8 mouse cellular contexts compared by ENCODE assay signal in the genomic region with DNA sequence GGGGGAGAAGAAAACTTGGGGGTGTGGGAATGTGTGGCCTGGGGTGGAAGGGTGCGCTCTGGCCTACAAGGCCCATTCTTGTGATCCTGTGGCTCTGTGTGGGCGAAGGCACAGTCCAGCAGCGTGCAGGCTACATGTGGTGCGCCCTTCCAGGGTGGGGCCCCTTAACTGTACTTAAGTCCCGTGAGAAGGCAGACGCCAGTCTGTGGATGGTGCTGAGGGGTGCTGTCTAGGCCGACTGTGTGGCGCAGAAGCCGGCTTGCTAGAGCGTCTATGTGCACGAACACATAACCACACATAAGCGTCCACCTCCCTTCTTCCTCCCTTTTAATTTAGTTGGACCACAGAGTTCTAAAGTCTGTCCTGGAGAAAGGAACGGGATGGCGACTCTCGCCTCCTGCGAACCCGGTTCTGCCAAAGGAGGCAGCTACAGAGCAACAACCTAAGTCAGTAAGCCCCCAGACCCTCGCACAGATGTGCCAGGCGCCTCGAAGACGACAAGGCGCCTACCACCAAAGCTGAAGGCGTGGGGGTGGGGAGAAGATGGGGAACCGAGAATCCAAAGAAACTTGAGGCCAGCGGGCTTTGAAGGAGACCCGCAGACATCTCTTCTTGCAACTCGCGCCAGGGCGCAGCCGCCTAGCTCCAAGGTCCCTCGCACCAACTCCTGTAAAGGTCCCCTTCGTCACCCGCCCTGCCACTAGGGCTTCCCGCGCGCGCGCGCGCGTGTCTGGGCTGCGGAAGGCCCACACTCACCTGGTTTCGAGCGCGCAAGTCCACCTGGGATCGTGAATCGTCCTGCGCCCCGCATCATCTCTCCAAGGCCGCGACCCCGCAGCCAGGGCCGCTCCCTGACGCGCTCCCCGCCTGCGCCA. TPM values are rescaled to one million over a fixed set of nuclear protein-coding genes. Genes with fewer than 3 reads are reported as not detected.
A peak's percentile ranks its signal among the peaks of the same experiment; 100 is the strongest.
DNase-seq lines count a peak whose midpoint lies in the region; ATAC-seq and TF ChIP-seq lines count a peak whose summit lies in the region.

No protein-coding gene starts in this region.

- H3K36me3 ChIP-seq in kidney, postnatal 0 days (ENCODE audit: insufficient read depth, low read length) = no peaks in the 10 kb centered on the region
- H3K36me3 ChIP-seq in forebrain, embryonic 10.5 days (replicated peaks) = no peaks in the 10 kb centered on the region
- no peaks in the 10 kb centered on the region for H3K36me3 ChIP-seq in limb, embryonic 13.5 days
- no peaks in the 10 kb centered on the region for H3K36me3 ChIP-seq in neural tube, embryonic 15.5 days

- 3% methylated on average over 57 of the region's 57 CpGs for WGBS in kidney, postnatal 0 days
- under 1% methylated on average over 57 of the region's 57 CpGs for WGBS in forebrain, embryonic 10.5 days
- 1% methylated on average over 57 of the region's 57 CpGs for WGBS in limb, embryonic 13.5 days
- WGBS in neural tube, embryonic 15.5 days = under 1% methylated on average over 57 of the region's 57 CpGs

- peak overlapping the region; percentile 59 for H3K4me3 ChIP-seq in kidney, postnatal 0 days (replicated peaks; ENCODE audit: low read depth, low read length)
- peak overlapping the region; percentile 58 for H3K4me3 ChIP-seq in forebrain, embryonic 10.5 days
- peak overlapping the region; percentile 56 for H3K4me3 ChIP-seq in limb, embryonic 13.5 days
- H3K4me3 ChIP-seq in neural tube, embryonic 15.5 days (replicated peaks) = peak overlapping the region; percentile 37

- no peaks in the 10 kb centered on the region for H3K9me3 ChIP-seq in kidney, postnatal 0 days (replicated peaks; ENCODE audit: low read length)
- H3K9me3 ChIP-seq in forebrain, embryonic 10.5 days = no peaks in the 10 kb centered on the region
- H3K9me3 ChIP-seq in limb, embryonic 13.5 days = no peaks in the 10 kb centered on the region
- no peaks in the 10 kb centered on the region for H3K9me3 ChIP-seq in neural tube, embryonic 15.5 days (replicated peaks)

- ATAC-seq in kidney, postnatal 0 days (replicated peaks; ENCODE audit: low FRiP score, low read depth) = no peak
- ATAC-seq in limb, embryonic 13.5 days (ENCODE audit: low FRiP score, low read depth) = no peak
- no peak for ATAC-seq in neural tube, embryonic 15.5 days (ENCODE audit: low FRiP score)

- H3K4me1 ChIP-seq in kidney, postnatal 0 days (replicated peaks; ENCODE audit: insufficient read depth, low read length) = peaks cover 10% of the 10 kb centered on the region; the same call in 1 of the 2 replicates
- peaks cover 39% of the 10 kb centered on the region for H3K4me1 ChIP-seq in forebrain, embryonic 10.5 days
- H3K4me1 ChIP-seq in limb, embryonic 13.5 days = peaks cover 36% of the 10 kb centered on the region
- peaks cover 25% of the 10 kb centered on the region for H3K4me1 ChIP-seq in neural tube, embryonic 15.5 days

- peak overlapping the region; percentile 99 for H3K4me2 ChIP-seq in kidney, postnatal 0 days (ENCODE audit: low read length)
- H3K4me2 ChIP-seq in limb, embryonic 13.5 days (replicated peaks) = peak overlapping the region; percentile 99
- peak overlapping the region; percentile 67 for H3K4me2 ChIP-seq in neural tube, embryonic 15.5 days

- no peak for DNase-seq in kidney, postnatal 0 days (ENCODE audit: low spot score)
- DNase-seq in kidney, adult 11 months = no peak
- peak; percentile 35 for DNase-seq in forebrain, embryonic 10.5 days (ENCODE audit: extremely low spot score, low spot score)
- no peak for DNase-seq in cerebellum, postnatal 14 days
- no peak for DNase-seq in left cerebral cortex, adult 8-10 months (ENCODE audit: low spot score in 2 of 2)
- DNase-seq in spleen, adult 18-20 months = no peak

- H3K27ac ChIP-seq in kidney, postnatal 0 days = no peak overlapping the region
- H3K27ac ChIP-seq in forebrain, embryonic 10.5 days = no peak overlapping the region
- H3K27ac ChIP-seq in limb, embryonic 13.5 days = no peak overlapping the region
- no peak overlapping the region for H3K27ac ChIP-seq in neural tube, embryonic 15.5 days (replicated peaks)

- peaks cover 96% of the 10 kb centered on the region for H3K27me3 ChIP-seq in kidney, postnatal 0 days (ENCODE audit: insufficient read depth, low read length)
- H3K27me3 ChIP-seq in forebrain, embryonic 10.5 days (ENCODE audit: poor library complexity, severe bottlenecking) = peaks cover 100% of the 10 kb centered on the region
- peaks cover 99% of the 10 kb centered on the region for H3K27me3 ChIP-seq in limb, embryonic 13.5 days
- H3K27me3 ChIP-seq in neural tube, embryonic 15.5 days (replicated peaks) = peaks cover 98% of the 10 kb centered on the region

- H3K9ac ChIP-seq in kidney, postnatal 0 days (ENCODE audit: low read depth, low read length) = no peak overlapping the region
- H3K9ac ChIP-seq in limb, embryonic 13.5 days = no peak overlapping the region
- no peak overlapping the region for H3K9ac ChIP-seq in neural tube, embryonic 15.5 days (replicated peaks)

- no peak for TF ChIP-seq CTCF in kidney, postnatal 0 days (IDR thresholded peaks at IDR 0.05; ENCODE audit: low read depth)

RNA-seq across cellular contexts. Expression of a gene that starts 1.7 kb away (rescaled TPM):
- 0.37 and 1.1 TPM in 2 replicates for polyA plus RNA-seq in kidney, postnatal 0 days (2015; fragmentation: Nextera tagmentation; extraction: Ambion mirVana)
- polyA plus RNA-seq in forebrain, embryonic 10.5 days (2016; fragmentation: Nextera tagmentation; extraction: Ambion mirVana) = 2.5 and 2.9 TPM in 2 replicates
- 0.43 and 0.86 TPM in 2 replicates for polyA plus RNA-seq in limb, embryonic 13.5 days (2015; fragmentation: Nextera tagmentation; extraction: Ambion mirVana)
- 1.6 and 15.7 TPM in 2 replicates for polyA plus RNA-seq in neural tube, embryonic 15.5 days (2015; fragmentation: Nextera tagmentation; extraction: Ambion mirVana)
- total RNA-seq in left cerebral cortex, adult 8-10 months (2022) = 1 to 10 TPM in 2 of 4 experiments, under 1 TPM in 2; 0.54 to 1.6 (median 0.84) TPM

RNA-seq across cellular contexts. Expression of a gene that starts 25.7 kb away (rescaled TPM):
- polyA plus RNA-seq in kidney, postnatal 0 days (2015; fragmentation: Nextera tagmentation; extraction: Ambion mirVana) = 56.0 and 60.3 TPM in 2 replicates
- polyA plus RNA-seq in forebrain, embryonic 10.5 days (2016; fragmentation: Nextera tagmentation; extraction: Ambion mirVana) = 69.1 and 69.5 TPM in 2 replicates
- 65.4 and 76.9 TPM in 2 replicates for polyA plus RNA-seq in limb, embryonic 13.5 days (2015; fragmentation: Nextera tagmentation; extraction: Ambion mirVana)
- polyA plus RNA-seq in neural tube, embryonic 15.5 days (2015; fragmentation: Nextera tagmentation; extraction: Ambion mirVana) = 50.6 and 52.5 TPM in 2 replicates
- total RNA-seq in left cerebral cortex, adult 8-10 months (2022) = 10 to 100 TPM; 33.9 to 43.3 (median 41.4) TPM

RNA-seq across cellular contexts. Expression of a gene that starts 33.5 kb away (rescaled TPM):
- polyA plus RNA-seq in kidney, postnatal 0 days (2015; fragmentation: Nextera tagmentation; extraction: Ambion mirVana) = 33.0 and 42.5 TPM in 2 replicates
- polyA plus RNA-seq in forebrain, embryonic 10.5 days (2016; fragmentation: Nextera tagmentation; extraction: Ambion mirVana) = 4.6 and 6.1 TPM in 2 replicates
- polyA plus RNA-seq in limb, embryonic 13.5 days (2015; fragmentation: Nextera tagmentation; extraction: Ambion mirVana) = 7.5 and 8.3 TPM in 2 replicates
- 3.4 TPM in 2 replicates for polyA plus RNA-seq in neural tube, embryonic 15.5 days (2015; fragmentation: Nextera tagmentation; extraction: Ambion mirVana)
- 1 to 10 TPM; 1.2 to 2.2 (median 1.9) TPM for total RNA-seq in left cerebral cortex, adult 8-10 months (2022)

RNA-seq across cellular contexts. Expression of a gene that starts 45.3 kb away (rescaled TPM):
- 6.4 and 8.3 TPM in 2 replicates for polyA plus RNA-seq in kidney, postnatal 0 days (2015; fragmentation: Nextera tagmentation; extraction: Ambion mirVana)
- polyA plus RNA-seq in forebrain, embryonic 10.5 days (2016; fragmentation: Nextera tagmentation; extraction: Ambion mirVana) = 0.76 and 0.79 TPM in 2 replicates
- 0.15 and 0.18 TPM in 2 replicates for polyA plus RNA-seq in limb, embryonic 13.5 days (2015; fragmentation: Nextera tagmentation; extraction: Ambion mirVana)
- 0.15 and 0.51 TPM in 2 replicates for polyA plus RNA-seq in neural tube, embryonic 15.5 days (2015; fragmentation: Nextera tagmentation; extraction: Ambion mirVana)
- total RNA-seq in left cerebral cortex, adult 8-10 months (2022) = under 1 TPM; 0.13 to 0.34 (median 0.15) TPM
